In genomic region chr16:58712221-58712620, GRCm38 (mm10) we compare ENCODE assay signal across 13 mouse cellular contexts. TPM values are rescaled to one million over a fixed set of nuclear protein-coding genes. Genes with fewer than 3 reads are reported as not detected.
A peak's percentile ranks its signal among the peaks of the same experiment; 100 is the strongest.
DNase-seq lines count a peak whose midpoint lies in the region; ATAC-seq and TF ChIP-seq lines count a peak whose summit lies in the region.
"Had no signal": no experiment of that assay in that cellular context is flagged by ENCODE, and none has a peak within 500 bp of the region (broad histone marks: within the 10 kb centered on the region; RNA-seq: fewer than 3 reads in every experiment).

No protein-coding gene starts in this region.

- no peak for TF ChIP-seq EP300 in stomach, postnatal 0 days (optimal IDR thresholded peaks at IDR 0.05)

- peak; percentile 89 for DNase-seq in heart, adult 11 months
- no peak for DNase-seq in heart, adult 9 months (ENCODE audit: low spot score in 2 of 2)
- DNase-seq in spleen, adult 2 months (ENCODE audit: low read depth in 1 of 2, low spot score in 2 of 2): peak in 1 of 2 experiments; percentile 26
- no peak for DNase-seq in spleen, postnatal 10 days (ENCODE audit: low spot score in 2 of 2)
- DNase-seq in stomach, postnatal 0 days (ENCODE audit: low spot score): no peak
- DNase-seq in right cerebral cortex, postnatal 36 days (ENCODE audit: low spot score in 2 of 2): no peak
- DNase-seq in urinary bladder, adult 18-20 months (ENCODE audit: low spot score in 2 of 2): no peak
- DNase-seq: cerebellum, postnatal 14 days; thymus, adult 18-20 months had no signal

- H3K9ac ChIP-seq in stomach, postnatal 0 days (ENCODE audit: low read length): no peak overlapping the region
- H3K9ac ChIP-seq: heart, embryonic 12.5 days; lung, embryonic 15.5 days had no signal

- 9% methylated on average over 8 of the region's 8 CpGs for WGBS in spleen, adult 2 months
- WGBS in stomach, postnatal 0 days: 63% methylated on average over 8 of the region's 8 CpGs

- peak; percentile 62 for ATAC-seq in inflammation-experienced regulatory T-cells, adult 6 months
- no peak for ATAC-seq in stomach, postnatal 0 days (ENCODE audit: low FRiP score, low TSS enrichment)

- H3K9me3 ChIP-seq in stomach, postnatal 0 days (ENCODE audit: control insufficient read depth, low read length): no peaks in the 10 kb centered on the region
- H3K9me3 ChIP-seq: heart, embryonic 12.5 days; lung, embryonic 15.5 days had no signal

- H3K36me3 ChIP-seq in spleen, adult 2 months (ENCODE audit: control insufficient read depth, insufficient read depth, low read length): no peaks in the 10 kb centered on the region
- H3K36me3 ChIP-seq in stomach, postnatal 0 days (ENCODE audit: control insufficient read depth, insufficient read depth, low read length): no peaks in the 10 kb centered on the region
- H3K36me3 ChIP-seq: heart, embryonic 12.5 days; lung, embryonic 15.5 days had no signal

- H3K4me1 ChIP-seq in spleen, adult 2 months (ENCODE audit: control insufficient read depth, insufficient read depth, insufficient read length): no peaks in the 10 kb centered on the region; the same call in 1 of the 2 replicates
- no peaks in the 10 kb centered on the region for H3K4me1 ChIP-seq in stomach, postnatal 0 days (replicated peaks; ENCODE audit: control insufficient read depth, insufficient read depth)
- H3K4me1 ChIP-seq: heart, embryonic 12.5 days; lung, embryonic 15.5 days had no signal

- no peaks in the 10 kb centered on the region for H3K27me3 ChIP-seq in spleen, adult 2 months (ENCODE audit: control insufficient read depth, insufficient read depth, low read length)
- H3K27me3 ChIP-seq in stomach, postnatal 0 days (ENCODE audit: control insufficient read depth, insufficient read depth, low read length): no peaks in the 10 kb centered on the region
- H3K27me3 ChIP-seq: heart, embryonic 12.5 days; lung, embryonic 15.5 days had no signal

- TF ChIP-seq CTCF in spleen, adult 2 months (IDR thresholded peaks at IDR 0.05; ENCODE audit: extremely low read depth, insufficient read depth, insufficient read length, insufficient replicate concordance): no peak
- TF ChIP-seq CTCF in stomach, postnatal 0 days (IDR thresholded peaks at IDR 0.05; ENCODE audit: low read depth): no peak

- peak overlapping the region; percentile 39 for H3K4me3 ChIP-seq in spleen, adult 2 months (ENCODE audit: extremely low read depth, insufficient read depth, insufficient read length)
- H3K4me3 ChIP-seq in stomach, postnatal 0 days (ENCODE audit: low read depth, low read length): no peak overlapping the region
- H3K4me3 ChIP-seq: erythroblast, embryonic 14.5 days; heart, embryonic 12.5 days; lung, embryonic 15.5 days had no signal

- no peak overlapping the region for H3K27ac ChIP-seq in spleen, adult 2 months (ENCODE audit: insufficient read depth, low read length)
- no peak overlapping the region for H3K27ac ChIP-seq in stomach, postnatal 0 days (replicated peaks)
- H3K27ac ChIP-seq: lung, embryonic 15.5 days had no signal

- no peak for TF ChIP-seq POLR2A in spleen, adult 2 months (IDR thresholded peaks at IDR 0.05; ENCODE audit: low read depth, low read length)

- H3K4me2 ChIP-seq in stomach, postnatal 0 days (replicated peaks; ENCODE audit: low read depth): 0 out of 2 replicates have a peak overlapping the region, but pooled peaks have one; percentile 11
- H3K4me2 ChIP-seq: heart, embryonic 12.5 days; lung, embryonic 15.5 days had no signal

RNA-seq across cellular contexts. Expression of gene Gpr15, which starts 6.6 kb away (rescaled TPM):
- 0.70 and 0.86 TPM in 2 replicates for polyA plus RNA-seq in spleen, adult 2 months (2012; rRNA removed)
- polyA plus RNA-seq in inflammation-experienced regulatory T-cells, adult 6 months (2017; shearing (Covaris generic)): 10 to 100 TPM; 25.1 to 29.8 (median 28.5) TPM
- polyA plus RNA-seq in stomach, postnatal 0 days (2015; fragmentation: Nextera tagmentation; extraction: Ambion mirVana): not detected in 2 replicates
- polyA plus RNA-seq: erythroblast, embryonic 14.5 days; heart, embryonic 12.5 days had no signal

RNA-seq across cellular contexts. Expression of gene Cldnd1, which starts 15.5 kb away (rescaled TPM):
- polyA plus RNA-seq in spleen, adult 2 months (2012; rRNA removed): 26.0 and 27.5 TPM in 2 replicates
- 100 to 1,000 TPM; 231 to 337 (median 232) TPM for polyA plus RNA-seq in inflammation-experienced regulatory T-cells, adult 6 months (2017; shearing (Covaris generic))
- 91.1 and 92.7 TPM in 2 replicates for polyA plus RNA-seq in stomach, postnatal 0 days (2015; fragmentation: Nextera tagmentation; extraction: Ambion mirVana)

RNA-seq across cellular contexts. Expression of gene Cpox, which starts 42.1 kb away (rescaled TPM):
- 22.3 and 36.3 TPM in 2 replicates for polyA plus RNA-seq in spleen, adult 2 months (2012; rRNA removed)
- polyA plus RNA-seq in inflammation-experienced regulatory T-cells, adult 6 months (2017; shearing (Covaris generic)): 10 to 100 TPM; 38.9 to 52.3 (median 41.0) TPM
- polyA plus RNA-seq in stomach, postnatal 0 days (2015; fragmentation: Nextera tagmentation; extraction: Ambion mirVana): 42.3 and 44.9 TPM in 2 replicates

RNA-seq across cellular contexts. Expression of gene Olfr172, which starts 50.8 kb away (rescaled TPM):
- polyA plus RNA-seq in spleen, adult 2 months (2012; rRNA removed): not detected in 2 replicates
- under 1 TPM in 1 of 3 experiments, not detected in 2; 0.24 TPM for polyA plus RNA-seq in inflammation-experienced regulatory T-cells, adult 6 months (2017; shearing (Covaris generic))
- not detected in 2 replicates for polyA plus RNA-seq in stomach, postnatal 0 days (2015; fragmentation: Nextera tagmentation; extraction: Ambion mirVana)
- polyA plus RNA-seq: heart, embryonic 12.5 days; lung, embryonic 15.5 days had no signal

Comparison
In these comparisons a context has a peak if more than half of its experiments do, and no peak if none do; other contexts are left out.
1. RNA of gene Gpr15, which starts 6.6 kb away (polyA plus RNA-seq): 25.1 to 29.8 TPM in inflammation-experienced regulatory T-cells, adult 6 months; 0.70 to 0.86 TPM in spleen, adult 2 months and not detected in stomach, postnatal 0 days; every median in the first group is over 10 times any median in the second.